Mouse (Mus musculus) liver, adult 2 months (tissue): ENCODE data around the gene Me3. TPM values are rescaled to one million over a fixed set of nuclear protein-coding genes. Genes with fewer than 3 reads are reported as not detected.

Experiments used
- DNase-seq: peaks from one replicate; pipeline ENCODE4 v3.0.0-alpha.2; 2011; ENCODE audit warnings: low read depth, low spot score; ENCODE audit errors: extremely low read depth
- H3K27ac ChIP-seq: fragments of 200-500 bp; replicated peaks from 2 replicates; pipeline ENCODE4 v1.5.1; 2012; ENCODE audit warnings: low read depth, mild to moderate bottlenecking, control low read depth, inconsistent platforms, low read length; ENCODE audit not compliant: insufficient read depth
- H3K27me3 ChIP-seq: fragments of 200-500 bp; 2 replicates; pipeline ENCODE4 v1.6.1; 2012; ENCODE audit warnings: mild to moderate bottlenecking, moderate library complexity, low read length, inconsistent platforms; ENCODE audit not compliant: control insufficient read depth, insufficient read depth
- H3K36me3 ChIP-seq: fragments of 200-500 bp; 2 replicates; pipeline ENCODE4 v1.6.1; 2012; ENCODE audit warnings: low read length, inconsistent platforms; ENCODE audit not compliant: control insufficient read depth, insufficient read depth
- H3K4me1 ChIP-seq: fragments of 200-500 bp; 2 replicates; pipeline ENCODE4 v1.6.1; 2011; ENCODE audit warnings: low read length; ENCODE audit not compliant: control insufficient read depth, insufficient read depth
- H3K4me3 ChIP-seq: fragments of 200-500 bp; 2 replicates; pipeline ENCODE4 v1.5.1; 2011; ENCODE audit warnings: low read depth, mild to moderate bottlenecking, control low read depth, low read length, moderate library complexity; ENCODE audit not compliant: insufficient read depth
- H3K79me2 ChIP-seq: fragments of 200-500 bp; 2 replicates; pipeline ENCODE4 v1.6.1; 2012; ENCODE audit warnings: inconsistent platforms, mild to moderate bottlenecking, low read length, moderate library complexity; ENCODE audit not compliant: control insufficient read depth, insufficient read depth
- H3K9ac ChIP-seq: fragments of 200-500 bp; 2 replicates; pipeline ENCODE4 v1.6.1; 2012; ENCODE audit warnings: low read depth, mild to moderate bottlenecking, control low read depth, inconsistent platforms, low read length
- CTCF ChIP-seq: fragments of 200-500 bp; IDR thresholded peaks from 2 replicates; pipeline ENCODE4 v1.5.1; 2011; ENCODE audit warnings: low read depth, low read length, control low read depth
- POLR2A ChIP-seq: fragments of 200-500 bp; IDR thresholded peaks from 2 replicates; pipeline ENCODE4 v1.6.1; 2011; ENCODE audit warnings: low read length, control low read depth; ENCODE audit not compliant: insufficient read depth; ENCODE audit errors: extremely low read depth
- WGBS: fragments of 180-500 bp; shearing (Covaris S2); methylation state at CpG from one replicate; pipeline ENCODE4 v1.1.7; 2018; 5-methylcytosine and 5-hydroxymethylcytosine counted together
- polyA plus RNA-seq: library from polyadenylated mRNA; depleted of rRNA; stranded (reverse); fragments of >200 nt; gene quantifications from 2 replicates; pipeline ENCODE4 v1.2.3, GENCODE M21; 2012
- total RNA-seq: library from RNA; depleted of rRNA; stranded (reverse); fragments of >200 nt; gene quantifications from 2 replicates; pipeline ENCODE4 v1.2.3, GENCODE M21; 2014

Gene Me3
- total and polyA plus RNA-seq, 2 experiments = 0.06 to 0.28 TPM

DNA sequence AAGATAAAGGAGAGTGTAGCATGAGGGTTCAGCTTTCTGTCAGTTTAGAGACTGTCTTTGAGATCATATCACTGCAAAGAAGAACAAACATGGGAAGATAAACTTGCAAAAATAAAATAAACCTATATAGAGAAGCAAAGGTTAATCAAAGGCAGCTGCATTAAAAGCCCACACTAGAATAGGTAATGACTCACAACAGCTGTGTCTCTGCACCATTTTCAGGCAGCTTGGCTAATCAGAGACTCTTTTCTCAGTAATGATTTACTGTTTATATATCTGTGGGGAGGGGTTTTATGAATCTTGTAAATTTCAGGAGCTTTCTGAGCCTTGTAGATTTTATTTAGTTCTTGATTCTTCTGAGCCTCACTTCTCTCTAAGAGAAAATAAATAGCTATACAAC, 15.7 kb downstream of the Me3 start:
- Histone ChIP-seq H3K4me1 (peaks cover 4% of the 10 kb centered on the region; the same call in 1 of the 2 replicates), H3K27me3 (no peaks in the 10 kb centered on the region), H3K27ac (no peak overlapping the region), H3K36me3 (no peaks in the 10 kb centered on the region), H3K4me3 (no peak overlapping the region), H3K9ac (no peak overlapping the region), H3K79me2 (no peaks in the 10 kb centered on the region)
- TF ChIP-seq CTCF = no peak
- no peak for TF ChIP-seq POLR2A
- no peak for DNase-seq

DNA sequence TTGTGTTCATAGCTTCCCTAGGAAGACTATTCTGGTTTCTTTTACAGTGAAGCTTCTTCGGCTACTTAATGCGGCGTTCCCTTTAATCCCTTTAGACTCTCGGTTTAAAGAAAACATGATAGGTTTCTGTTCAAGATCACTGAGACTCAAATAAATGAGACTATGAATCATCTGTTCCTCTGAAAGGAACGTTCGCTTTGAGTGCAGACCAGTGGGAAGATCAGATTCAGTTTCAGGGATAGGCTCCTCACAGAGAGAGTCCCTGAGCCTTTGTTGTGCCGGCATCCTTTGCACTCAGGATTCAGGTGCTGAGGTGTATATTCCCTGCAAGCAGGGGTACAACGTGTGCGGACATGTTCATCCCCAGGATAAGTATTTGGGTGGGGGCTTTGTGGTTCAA, 25.0 kb downstream of the Me3 start:
- Histone ChIP-seq H3K27me3 (no peaks in the 10 kb centered on the region), H3K36me3 (no peaks in the 10 kb centered on the region), H3K4me3 (no peak overlapping the region), H3K4me1 (no peaks in the 10 kb centered on the region), H3K27ac (no peak overlapping the region), H3K9ac (no peak overlapping the region), H3K79me2 (no peaks in the 10 kb centered on the region)
- WGBS = 92% methylated on average over 9 of the region's 9 CpGs
- TF ChIP-seq CTCF (no peak), POLR2A (no peak)
- DNase-seq = no peak

DNA sequence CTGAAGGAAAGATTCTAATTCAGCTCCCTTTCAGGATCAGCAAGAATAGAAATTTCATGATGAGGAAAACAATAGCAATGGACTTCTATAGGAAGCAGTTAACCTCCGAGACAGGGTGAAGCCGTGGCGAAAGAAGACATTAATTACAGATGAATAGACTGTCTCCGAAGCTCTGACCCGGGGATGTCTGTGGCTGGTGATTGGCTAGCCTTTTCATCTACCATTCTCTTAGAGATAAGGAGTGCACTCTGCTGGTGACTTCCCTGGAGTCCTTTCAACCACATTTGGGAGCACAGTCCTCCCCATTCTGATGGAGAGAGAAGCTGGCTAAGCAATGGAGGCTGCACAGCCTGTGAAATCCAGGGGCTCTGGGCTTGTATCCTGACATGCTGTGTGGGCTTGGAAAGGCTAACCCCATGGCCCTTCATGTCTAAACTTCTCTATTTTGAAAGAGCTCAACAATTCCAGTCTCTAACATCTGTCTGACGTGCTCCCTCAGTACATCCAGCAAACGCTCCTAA, 25.6 kb downstream of the Me3 start:
- Histone ChIP-seq H3K36me3 (no peaks in the 10 kb centered on the region), H3K9ac (no peak overlapping the region), H3K4me1 (no peaks in the 10 kb centered on the region), H3K27ac (no peak overlapping the region), H3K27me3 (no peaks in the 10 kb centered on the region), H3K79me2 (no peaks in the 10 kb centered on the region), H3K4me3 (no peak overlapping the region)
- TF ChIP-seq CTCF = no peak
- TF ChIP-seq POLR2A = no peak
- 81% methylated on average over 7 of the region's 7 CpGs for WGBS
- DNase-seq = no peak

DNA sequence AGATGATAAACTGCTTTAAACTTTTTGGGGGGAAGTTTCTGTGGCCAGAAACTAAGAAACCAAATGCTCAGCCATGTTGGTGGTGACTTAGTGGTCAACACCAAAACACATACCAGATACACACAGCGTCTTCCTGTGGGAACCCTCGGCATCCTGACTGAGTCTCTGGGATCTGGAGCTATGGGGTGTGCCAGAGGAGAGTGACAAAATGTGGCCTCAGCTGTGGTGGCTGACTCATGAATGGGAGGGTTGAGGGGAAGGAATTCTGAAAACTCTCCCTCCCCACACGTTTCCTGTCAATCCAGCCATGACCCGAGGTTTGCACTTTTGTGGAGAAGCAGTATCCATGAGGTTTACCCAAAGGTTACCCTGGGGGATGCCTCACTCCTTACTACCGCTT, 32.0 kb downstream of the Me3 start:
- no peak overlapping the region for H3K4me3 ChIP-seq
- H3K27me3 ChIP-seq = no peaks in the 10 kb centered on the region; the same call in 1 of the 2 replicates
- no peak overlapping the region for H3K27ac ChIP-seq
- H3K9ac ChIP-seq = no peak overlapping the region
- DNase-seq = no peak
- TF ChIP-seq CTCF = no peak
- TF ChIP-seq POLR2A = no peak
- 72% methylated on average over 5 of the region's 5 CpGs for WGBS
- no peaks in the 10 kb centered on the region for H3K79me2 ChIP-seq
- no peaks in the 10 kb centered on the region for H3K36me3 ChIP-seq
- no peaks in the 10 kb centered on the region for H3K4me1 ChIP-seq

DNA sequence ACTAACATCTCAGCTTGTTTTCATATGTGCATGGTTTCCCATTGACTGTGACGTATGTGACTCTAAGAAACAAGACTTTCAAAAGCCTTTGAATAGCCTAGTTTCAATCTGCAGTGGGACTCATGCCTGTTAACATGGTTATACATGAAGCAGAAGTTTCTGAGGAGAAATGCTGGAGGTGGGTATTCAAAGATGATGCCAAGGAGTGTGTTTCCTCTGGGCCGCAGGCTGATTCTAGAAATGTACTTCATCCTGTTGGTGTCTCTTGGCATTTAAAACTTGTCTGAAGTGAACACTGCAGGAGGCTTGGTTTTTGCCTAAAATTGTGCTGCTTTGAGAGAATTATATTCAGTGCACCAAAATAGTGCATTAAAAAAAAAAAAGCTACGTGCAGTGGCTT, 34.2 kb downstream of the Me3 start:
- Histone ChIP-seq H3K4me3 (no peak overlapping the region), H3K9ac (no peak overlapping the region), H3K27ac (no peak overlapping the region), H3K4me1 (peaks cover 2% of the 10 kb centered on the region; the same call in 1 of the 2 replicates), H3K79me2 (no peaks in the 10 kb centered on the region), H3K36me3 (no peaks in the 10 kb centered on the region), H3K27me3 (no peaks in the 10 kb centered on the region; the same call in 1 of the 2 replicates)
- 72% methylated on average over 3 of the region's 3 CpGs for WGBS
- no peak for TF ChIP-seq POLR2A
- TF ChIP-seq CTCF = no peak
- no peak for DNase-seq

DNA sequence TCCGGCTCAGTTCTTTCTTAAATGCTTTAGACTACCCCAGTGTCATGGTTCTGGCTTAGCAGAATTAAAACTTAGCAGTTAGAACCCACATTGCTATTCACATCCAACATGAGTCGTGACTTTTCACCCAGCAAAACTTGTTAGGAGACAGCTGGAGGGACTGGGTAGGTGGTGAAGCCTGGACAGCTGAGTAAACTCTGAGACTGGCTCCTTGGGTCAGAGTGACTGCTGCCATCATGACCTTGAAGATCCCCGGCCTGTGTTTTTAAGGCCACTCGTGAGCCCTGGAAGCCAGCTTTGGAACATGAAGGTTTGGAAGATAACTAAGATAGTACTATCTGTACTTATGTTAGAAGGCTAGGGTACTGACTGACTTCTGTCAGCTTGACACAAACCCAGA, 35.4 kb downstream of the Me3 start:
- Histone ChIP-seq H3K4me3 (no peak overlapping the region), H3K27me3 (no peaks in the 10 kb centered on the region; the same call in 1 of the 2 replicates), H3K79me2 (no peaks in the 10 kb centered on the region), H3K9ac (no peak overlapping the region), H3K36me3 (no peaks in the 10 kb centered on the region), H3K27ac (no peak overlapping the region), H3K4me1 (peaks cover 2% of the 10 kb centered on the region; the same call in 1 of the 2 replicates)
- TF ChIP-seq POLR2A (no peak), CTCF (no peak)
- WGBS = 86% methylated on average over 4 of the region's 4 CpGs
- no peak for DNase-seq
